Mouse (Mus musculus) urinary bladder, adult 18-20 months (tissue): Measurements from ENCODE around the gene Map3k12.

ENCODE experiments used
- DNase-seq, 2 experiments: peaks; one replicate each; pipeline ENCODE4 v3.0.0; 2022; ENCODE audit warnings: low spot score in 2 of 2, mixed read lengths in 2 of 2

Gene Map3k12

DNA sequence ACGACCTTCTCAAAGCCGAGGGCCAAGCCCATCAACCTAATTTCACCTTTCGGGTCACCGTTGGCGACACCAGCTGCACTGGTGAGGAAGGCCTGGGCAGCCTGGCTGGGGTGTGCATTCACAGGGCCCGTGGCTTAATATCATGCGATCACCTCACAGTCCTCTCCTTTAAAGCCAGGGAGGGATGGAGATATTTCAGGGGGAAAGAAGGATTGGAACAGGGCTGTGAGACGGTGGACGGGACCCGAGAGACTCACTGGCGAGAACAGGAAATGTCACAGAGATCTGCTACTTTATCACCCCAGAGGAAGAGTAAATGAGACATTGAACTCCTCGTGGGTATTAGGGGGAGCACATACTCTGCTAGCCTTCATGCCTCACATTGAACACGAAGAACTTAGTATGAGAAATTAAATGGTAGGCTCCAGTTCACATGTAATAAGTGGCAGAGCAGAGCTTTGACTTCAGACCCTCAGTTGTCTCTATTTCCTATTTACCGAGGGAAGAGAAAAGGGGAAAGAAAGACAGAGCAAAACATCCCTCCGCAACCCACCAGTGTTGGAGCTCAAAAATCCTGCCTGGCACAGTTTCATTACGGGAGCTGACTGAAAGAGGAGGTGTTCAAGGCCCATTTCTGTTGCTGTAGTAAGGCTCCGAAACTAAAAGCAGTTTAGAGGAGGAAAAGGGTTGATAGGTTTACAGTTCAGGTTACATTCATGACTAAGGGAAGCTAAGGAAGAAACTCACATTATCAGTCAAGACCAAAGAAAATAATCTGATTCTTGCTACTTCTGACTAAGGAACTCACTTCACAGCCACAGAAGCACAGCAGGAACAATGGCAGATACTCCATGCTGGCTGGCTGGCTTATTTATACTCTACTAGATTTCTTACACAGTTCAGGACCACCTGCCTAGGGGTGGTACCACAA is 2.6 kb upstream of the Map3k12 start:
- DNase-seq = no peak

- no peak for DNase-seq
Measured at GRCm38 (mm10) chr15:102518859-102519201, 2.0 kb upstream of the Map3k12 start.

DNA sequence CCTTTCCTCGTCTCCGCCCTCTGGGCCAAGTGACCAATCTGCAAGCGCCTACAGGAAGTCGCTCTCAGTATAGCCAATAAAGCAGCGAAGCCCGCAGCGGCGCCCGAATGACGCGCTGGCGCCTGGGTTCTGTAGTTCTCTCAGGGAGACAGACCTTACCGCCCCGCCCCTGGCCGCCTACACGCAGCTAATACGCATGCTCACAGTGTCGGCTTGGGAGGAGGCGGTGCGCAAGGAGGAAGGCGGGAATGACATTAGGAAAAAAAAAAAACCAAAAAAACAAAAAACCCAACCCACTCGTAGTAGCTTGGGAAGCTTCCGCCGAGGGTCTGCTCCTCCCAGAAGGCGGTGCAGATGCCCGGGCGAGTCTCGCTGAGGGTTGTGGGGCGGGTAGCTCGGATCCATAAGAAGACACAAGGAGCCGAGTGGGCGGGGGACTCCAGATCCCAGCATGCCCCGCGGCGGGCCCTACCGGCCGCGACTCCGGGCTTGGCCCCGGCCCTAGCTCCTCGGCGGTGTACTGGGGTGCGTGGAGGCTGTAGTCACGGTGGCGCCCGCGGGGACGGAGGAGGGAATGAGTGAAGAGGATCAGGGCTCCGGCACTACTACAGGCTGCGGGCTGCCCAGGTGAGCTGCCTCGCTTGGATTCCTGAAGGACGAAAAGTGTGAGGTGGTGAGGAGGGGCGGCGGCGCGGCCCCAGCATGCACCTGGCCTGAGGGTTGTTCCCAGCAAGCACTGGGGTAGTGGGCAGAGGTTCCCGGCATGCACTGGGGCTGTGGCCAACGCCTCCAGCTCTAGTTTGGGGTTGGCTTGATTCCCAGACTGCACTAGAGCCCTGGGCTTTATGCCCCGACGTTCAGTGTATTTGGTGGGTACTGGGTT is 1.4 kb upstream of the Map3k12 start, which contains the start of gene Tarbp2:
Gene Tarbp2 (plus strand): TSS at position 217 of the 883 bp plus-strand sequence.
- DNase-seq = peak; percentile 97 to 100

GRCm38 (mm10) chr15:102517631-102517975 is 739 bp upstream of the Map3k12 start:
- no peak for DNase-seq

GRCm38 (mm10) chr15:102516293-102516692 is 571 bp downstream of the Map3k12 start:
- no peak for DNase-seq

DNA sequence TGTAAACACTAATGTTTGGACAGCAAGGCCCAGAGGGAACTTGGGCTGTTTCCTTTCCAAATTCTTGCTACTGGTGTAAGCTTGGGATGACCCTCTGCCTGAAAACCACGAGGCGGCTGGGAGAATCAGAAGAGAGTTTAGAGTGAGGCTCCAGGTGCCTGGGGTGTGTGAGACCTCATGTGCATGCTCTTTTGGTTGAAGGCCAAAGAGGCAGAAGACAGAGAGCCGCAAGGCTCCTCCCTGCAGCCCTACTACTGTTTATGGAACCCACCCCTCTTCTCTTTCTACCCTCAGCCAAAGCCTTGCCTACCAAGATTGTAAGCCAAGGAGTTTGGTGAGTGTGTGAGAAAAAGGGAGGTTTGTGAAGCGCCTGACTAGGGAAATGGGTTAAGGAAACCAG is 1.1 kb downstream of the Map3k12 start:
- no peak for DNase-seq

DNA sequence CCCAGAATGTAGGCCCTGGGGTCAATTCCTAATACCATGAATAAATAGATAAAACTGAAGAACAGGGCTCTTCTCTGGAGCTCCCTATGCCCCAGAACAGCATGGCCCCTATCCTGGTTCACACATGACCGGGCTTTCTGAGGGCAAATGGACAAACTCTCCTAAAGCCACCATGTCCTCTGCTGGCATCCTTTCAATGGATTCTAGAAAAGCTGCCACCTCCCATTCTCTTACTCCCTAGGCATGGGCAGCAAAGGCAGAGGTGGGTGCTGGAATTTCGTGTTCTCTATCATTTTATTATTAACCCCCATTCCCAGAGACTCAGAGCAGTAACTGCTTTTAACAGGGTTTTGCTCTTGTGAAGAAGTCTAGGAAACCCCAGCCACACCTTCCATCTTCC is 1.6 kb downstream of the Map3k12 start:
- DNase-seq = no peak

- no peak for DNase-seq
Measured at GRCm38 (mm10) chr15:102513004-102513403, 3.9 kb downstream of the Map3k12 start.

GRCm38 (mm10) chr15:102512471-102512870 is 4.4 kb downstream of the Map3k12 start:
- no peak for DNase-seq

DNA sequence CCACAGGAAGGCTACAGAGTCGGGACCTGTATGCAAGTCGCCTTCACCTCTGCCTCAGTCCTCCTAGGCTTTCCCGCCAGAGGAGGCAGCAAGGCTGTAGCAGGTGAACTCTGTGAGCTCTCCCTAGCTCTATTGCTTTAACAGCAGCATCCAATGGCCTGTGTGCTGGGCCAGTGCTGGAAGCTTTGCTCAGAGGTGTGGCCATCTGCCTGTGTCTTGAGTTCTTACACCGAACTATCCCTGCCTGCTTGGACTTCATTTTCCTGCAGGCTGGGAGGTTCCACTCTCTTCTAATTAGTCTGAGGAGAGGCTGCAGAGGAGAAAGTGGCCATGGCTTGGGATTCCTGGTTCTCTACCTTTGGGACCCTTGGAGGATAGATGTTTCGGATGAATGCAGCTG is 4.9 kb downstream of the Map3k12 start:
- DNase-seq = no peak

- DNase-seq = no peak
Measured at GRCm38 (mm10) chr15:102511285-102511833, 5.5 kb downstream of the Map3k12 start.

GRCm38 (mm10) chr15:102510590-102511284 is 6.1 kb downstream of the Map3k12 start:
- peak; percentile 68 to 73 for DNase-seq

DNA sequence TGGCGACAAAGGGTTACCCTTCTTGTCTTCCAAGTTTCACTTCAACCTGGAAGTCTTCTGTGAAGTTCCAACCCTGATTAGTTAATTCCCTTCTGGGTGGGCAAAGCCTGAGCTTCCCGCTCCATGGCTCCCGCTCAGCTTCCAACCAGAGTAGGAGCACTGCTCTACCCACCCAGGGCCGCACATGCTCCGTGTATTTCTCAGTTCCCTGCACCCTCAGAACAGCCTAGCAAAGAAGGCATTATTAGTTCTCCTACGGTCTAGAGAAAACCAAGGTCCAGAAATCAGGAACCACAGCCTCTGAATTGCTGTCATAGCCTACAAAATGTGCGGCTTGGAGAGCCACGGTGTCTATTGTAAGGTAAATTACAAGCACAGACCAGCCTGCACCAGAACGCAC is 6.8 kb downstream of the Map3k12 start:
- DNase-seq = no peak

DNA sequence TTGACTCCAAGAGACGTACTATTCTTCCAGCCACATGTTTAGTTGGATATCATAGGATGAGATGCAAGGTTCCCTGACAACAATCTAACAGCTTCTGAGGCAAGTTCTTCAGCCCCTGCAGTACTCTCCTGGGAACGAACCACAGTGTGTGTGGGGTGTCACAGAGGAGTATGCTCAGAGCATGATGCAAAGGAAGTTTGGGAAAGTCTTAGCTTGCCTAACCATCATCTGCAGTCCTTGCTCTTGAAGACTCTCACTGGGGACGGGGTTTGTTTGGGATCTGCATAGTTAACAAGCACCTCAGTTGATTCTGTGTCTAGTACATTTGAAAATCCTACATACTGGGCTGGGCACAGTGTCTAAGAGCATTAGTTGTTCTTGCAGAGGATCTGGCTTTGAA is 8.5 kb downstream of the Map3k12 start:
- DNase-seq = no peak

DNA sequence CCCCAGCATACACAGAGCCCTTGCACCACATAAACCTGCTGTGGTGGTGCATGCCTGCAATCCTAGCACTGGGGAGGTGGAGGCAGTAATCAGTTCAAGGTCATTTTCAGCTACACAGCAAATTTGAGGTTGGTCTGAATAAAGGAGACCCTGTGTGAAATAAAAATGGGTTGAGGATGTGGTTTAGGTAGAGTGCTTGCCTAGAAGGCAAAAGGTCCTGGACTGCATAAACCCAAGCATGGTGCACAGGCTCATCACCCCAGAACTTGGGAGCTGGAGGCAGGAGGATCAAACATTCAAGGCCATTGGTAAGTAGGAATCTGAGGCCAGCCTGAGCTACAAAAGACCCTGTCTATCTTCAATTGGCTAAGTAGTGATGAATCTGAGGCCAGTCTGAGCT is 9.3 kb downstream of the Map3k12 start:
- no peak for DNase-seq

DNA sequence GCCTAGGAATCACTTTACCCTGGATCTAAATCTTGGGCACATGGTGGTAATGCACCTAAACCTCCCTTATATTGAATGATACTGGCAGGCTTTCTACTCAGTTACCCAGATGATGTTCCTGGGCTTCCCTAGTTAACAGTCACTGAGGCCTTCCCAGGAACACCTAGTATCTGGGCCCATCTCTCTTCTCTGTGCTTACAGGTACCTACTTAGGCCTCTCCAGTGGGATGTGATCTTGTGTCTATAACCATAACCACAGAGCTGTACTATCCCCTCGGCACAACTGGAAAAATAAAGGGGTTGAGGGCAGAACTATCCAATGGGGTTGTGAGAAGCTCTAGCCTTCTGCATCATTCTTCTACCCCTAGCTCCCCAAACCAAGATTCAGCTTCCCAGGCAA is 10.0 kb downstream of the Map3k12 start:
- no peak for DNase-seq

DNA sequence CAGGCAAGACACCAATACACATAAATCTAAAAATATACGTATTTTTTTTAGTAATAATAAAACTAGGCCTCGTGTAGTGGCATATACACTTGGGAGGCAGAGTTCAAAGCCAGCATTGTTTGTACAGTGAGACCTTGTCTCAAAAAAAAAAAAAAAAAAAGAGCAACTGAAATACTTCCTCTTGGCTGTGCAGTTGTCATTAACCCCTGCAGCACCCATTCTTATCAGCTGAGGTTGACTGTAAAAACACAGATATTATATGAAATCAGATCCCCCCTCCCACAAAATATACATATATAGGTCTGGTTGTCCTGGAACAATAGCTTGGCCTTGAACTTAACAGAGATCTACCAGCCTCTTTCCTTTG is 10.4 kb downstream of the Map3k12 start:
- DNase-seq = no peak

DNA sequence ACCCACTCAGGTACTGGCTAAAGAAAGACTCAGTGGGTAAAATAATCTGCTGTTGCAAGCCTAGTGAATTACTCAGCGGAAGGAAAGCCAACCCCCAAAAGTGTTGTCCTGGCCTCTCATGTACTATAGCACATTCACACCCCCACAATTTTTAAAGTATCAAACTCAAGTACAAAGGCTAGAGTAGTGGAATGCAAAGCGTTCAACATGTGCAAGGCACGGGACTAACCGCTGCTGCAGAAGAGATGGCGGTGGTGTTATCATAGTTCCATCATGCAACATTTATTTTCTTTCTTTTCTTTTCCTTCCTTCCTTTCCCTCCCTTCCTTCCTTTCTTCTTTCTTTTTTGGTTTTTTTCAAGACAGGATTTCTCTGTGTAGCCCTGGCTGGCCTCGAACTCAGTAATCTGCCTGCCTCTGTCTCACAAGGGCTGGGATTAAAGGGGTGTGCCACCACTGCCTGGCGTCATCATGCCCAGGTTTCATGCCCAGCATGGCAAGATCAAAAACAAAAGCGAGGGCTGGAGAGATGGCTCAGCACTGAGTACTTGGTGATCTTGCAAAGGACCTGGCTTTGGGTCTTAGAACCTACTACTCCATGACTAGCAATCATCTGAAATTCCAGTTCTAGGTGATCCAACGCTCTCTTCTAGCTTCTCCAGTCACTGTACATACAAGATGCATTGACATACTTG is 10.9 kb downstream of the Map3k12 start:
- no peak for DNase-seq

GRCm38 (mm10) chr15:102505073-102505769 is 11.6 kb downstream of the Map3k12 start:
- no peak for DNase-seq

GRCm38 (mm10) chr15:102503924-102504782 is 12.7 kb downstream of the Map3k12 start:
- no peak for DNase-seq
